Mouse (Mus musculus): ENCODE measurements at regions not wholly inside any gene's neighbourhood (a gene's known extent, or its start where the extent isn't known, plus 50 kb on each side); places are given as distances from the start of the nearest gene placed in this dataset.
A peak's percentile ranks its signal among the peaks of the same experiment; 100 is the strongest.

- no peak overlapping the region for H3K27ac ChIP-seq
- 77% methylated on average over 6 of the region's 6 CpGs for WGBS
- ATAC-seq (ENCODE audit: insufficient read depth, low FRiP score, low read depth): no peak
Measured at GRCm38 (mm10) chr1:64341596-64341995, 190.8 kb upstream of the Creb1 start.

GRCm38 (mm10) chr1:64338575-64338961 lies 193.9 kb upstream of the Creb1 start:
- H3K36me3 ChIP-seq: no peaks in the 10 kb centered on the region
- H3K9ac ChIP-seq: no peak overlapping the region
- H3K4me1 ChIP-seq: no peaks in the 10 kb centered on the region
- no peaks in the 10 kb centered on the region for H3K9me3 ChIP-seq
- no peaks in the 10 kb centered on the region for H3K27me3 ChIP-seq (replicated peaks)
- WGBS: 37% methylated on average over 9 of the region's 9 CpGs
- H3K4me3 ChIP-seq (replicated peaks): no peak overlapping the region
- no peak overlapping the region; the same call in 1 of the 2 replicates for H3K4me2 ChIP-seq
- no peak overlapping the region for H3K27ac ChIP-seq
- ATAC-seq (ENCODE audit: insufficient read depth, low FRiP score, low read depth): no peak

More at GRCm38 (mm10) chr1:64341596-64341995, 190.8 kb upstream of the Creb1 start:
- no peaks in the 10 kb centered on the region for H3K9me3 ChIP-seq
- H3K4me1 ChIP-seq: no peaks in the 10 kb centered on the region
- no peaks in the 10 kb centered on the region for H3K36me3 ChIP-seq
- no peak overlapping the region for H3K9ac ChIP-seq
- H3K27me3 ChIP-seq (replicated peaks): no peaks in the 10 kb centered on the region
- no peak overlapping the region for H3K4me3 ChIP-seq (replicated peaks)
- no peak overlapping the region for H3K4me2 ChIP-seq

- WGBS: 60% methylated on average over 25 of the region's 25 CpGs
- H3K27me3 ChIP-seq (replicated peaks): no peaks in the 10 kb centered on the region
- H3K36me3 ChIP-seq: no peaks in the 10 kb centered on the region
- H3K9me3 ChIP-seq: no peaks in the 10 kb centered on the region
- H3K27ac ChIP-seq: no peak overlapping the region
- no peak for ATAC-seq (ENCODE audit: insufficient read depth, low FRiP score, low read depth)
- H3K4me3 ChIP-seq (replicated peaks): no peak overlapping the region
- H3K4me2 ChIP-seq: no peak overlapping the region; the same call in 1 of the 2 replicates
- H3K4me1 ChIP-seq: no peaks in the 10 kb centered on the region
- H3K9ac ChIP-seq: no peak overlapping the region
Measured at GRCm38 (mm10) chr1:64337619-64338574, 194.5 kb upstream of the Creb1 start.

GRCm38 (mm10) chr1:64331566-64331965 lies 200.9 kb upstream of the Creb1 start:
- 80% methylated on average over 2 of the region's 2 CpGs for WGBS

DNA sequence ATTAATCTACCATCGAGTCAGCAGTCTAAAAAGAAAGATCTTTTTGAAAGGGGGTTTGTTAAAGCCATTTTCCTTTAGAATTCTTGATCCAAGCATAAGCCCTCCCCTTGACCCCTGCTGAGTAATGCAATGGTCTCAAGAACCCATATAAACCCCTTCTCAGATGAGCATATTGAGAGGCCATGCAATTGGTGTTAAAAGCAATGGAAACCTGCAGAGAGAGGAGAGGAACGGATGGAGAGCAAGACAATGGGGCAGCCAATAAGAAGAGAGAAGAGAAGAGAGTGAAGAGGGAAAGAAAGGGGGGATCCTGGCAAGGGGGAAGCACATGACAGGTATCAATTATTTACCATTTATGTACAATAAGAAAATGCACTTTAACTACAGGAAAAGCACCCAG lies 201.7 kb upstream of the Creb1 start:
- Histone ChIP-seq H3K4me2 (no peak overlapping the region), H3K9ac (no peak overlapping the region), H3K36me3 (no peaks in the 10 kb centered on the region), H3K27ac (no peak overlapping the region), H3K9me3 (no peaks in the 10 kb centered on the region), H3K4me3 (replicated peaks) (no peak overlapping the region), H3K4me1 (no peaks in the 10 kb centered on the region), H3K27me3 (replicated peaks) (no peaks in the 10 kb centered on the region)
- WGBS: 69% methylated on average over 2 of the region's 2 CpGs
- ATAC-seq (ENCODE audit: insufficient read depth, low FRiP score, low read depth): no peak

More at GRCm38 (mm10) chr1:64331566-64331965, 200.9 kb upstream of the Creb1 start:
- H3K4me1 ChIP-seq: no peaks in the 10 kb centered on the region
- ATAC-seq (ENCODE audit: insufficient read depth, low FRiP score, low read depth): no peak
- no peaks in the 10 kb centered on the region for H3K27me3 ChIP-seq (replicated peaks)
- H3K4me2 ChIP-seq: no peak overlapping the region
- no peak overlapping the region for H3K27ac ChIP-seq
- H3K9me3 ChIP-seq: no peaks in the 10 kb centered on the region
- no peak overlapping the region for H3K4me3 ChIP-seq (replicated peaks)
- H3K36me3 ChIP-seq: no peaks in the 10 kb centered on the region
- H3K9ac ChIP-seq: no peak overlapping the region

GRCm38 (mm10) chr1:64322197-64322596 lies 200.1 kb upstream of the Klf7 start:
- ATAC-seq (ENCODE audit: insufficient read depth, low FRiP score, low read depth): no peak
- no peaks in the 10 kb centered on the region for H3K36me3 ChIP-seq
- no peak overlapping the region for H3K9ac ChIP-seq
- H3K4me1 ChIP-seq: no peaks in the 10 kb centered on the region
- 81% methylated on average over 4 of the region's 4 CpGs for WGBS
- H3K4me3 ChIP-seq (replicated peaks): no peak overlapping the region
- H3K27ac ChIP-seq: no peak overlapping the region
- H3K4me2 ChIP-seq: no peak overlapping the region
- no peaks in the 10 kb centered on the region for H3K9me3 ChIP-seq
- no peaks in the 10 kb centered on the region for H3K27me3 ChIP-seq (replicated peaks)

GRCm38 (mm10) chr1:64319155-64319582 lies 197.1 kb upstream of the Klf7 start:
- Histone ChIP-seq H3K4me1 (no peaks in the 10 kb centered on the region), H3K9ac (no peak overlapping the region), H3K9me3 (no peaks in the 10 kb centered on the region), H3K27ac (no peak overlapping the region), H3K4me2 (no peak overlapping the region), H3K36me3 (no peaks in the 10 kb centered on the region), H3K4me3 (replicated peaks) (no peak overlapping the region), H3K27me3 (replicated peaks) (no peaks in the 10 kb centered on the region)
- ATAC-seq (ENCODE audit: insufficient read depth, low FRiP score, low read depth): no peak
- 65% methylated on average over 3 of the region's 3 CpGs for WGBS

GRCm38 (mm10) chr1:64318440-64319154 lies 196.5 kb upstream of the Klf7 start:
- H3K9ac ChIP-seq: no peak overlapping the region
- H3K36me3 ChIP-seq: no peaks in the 10 kb centered on the region
- no peaks in the 10 kb centered on the region for H3K4me1 ChIP-seq
- ATAC-seq (ENCODE audit: insufficient read depth, low FRiP score, low read depth): no peak
- no peaks in the 10 kb centered on the region for H3K27me3 ChIP-seq (replicated peaks)
- H3K27ac ChIP-seq: no peak overlapping the region
- H3K4me3 ChIP-seq (replicated peaks): no peak overlapping the region
- WGBS: 70% methylated on average over 8 of the region's 8 CpGs
- H3K4me2 ChIP-seq: no peak overlapping the region
- H3K9me3 ChIP-seq: no peaks in the 10 kb centered on the region

- H3K36me3 ChIP-seq: no peaks in the 10 kb centered on the region
- no peaks in the 10 kb centered on the region for H3K27me3 ChIP-seq (replicated peaks)
- H3K27ac ChIP-seq: no peak overlapping the region
- H3K4me2 ChIP-seq: no peak overlapping the region
- 69% methylated on average over 5 of the region's 5 CpGs for WGBS
- no peaks in the 10 kb centered on the region for H3K9me3 ChIP-seq
- no peaks in the 10 kb centered on the region for H3K4me1 ChIP-seq
- H3K4me3 ChIP-seq (replicated peaks): no peak overlapping the region
- ATAC-seq (ENCODE audit: insufficient read depth, low FRiP score, low read depth): no peak
- no peak overlapping the region for H3K9ac ChIP-seq
Measured at GRCm38 (mm10) chr1:64317032-64317636, 195.1 kb upstream of the Klf7 start.

GRCm38 (mm10) chr1:64311371-64311770 lies 189.3 kb upstream of the Klf7 start:
- no peak overlapping the region for H3K4me2 ChIP-seq
- no peak for ATAC-seq (ENCODE audit: insufficient read depth, low FRiP score, low read depth)
- no peaks in the 10 kb centered on the region for H3K4me1 ChIP-seq
- H3K9ac ChIP-seq: no peak overlapping the region
- H3K4me3 ChIP-seq (replicated peaks): no peak overlapping the region
- no peaks in the 10 kb centered on the region for H3K27me3 ChIP-seq (replicated peaks)
- H3K36me3 ChIP-seq: no peaks in the 10 kb centered on the region
- H3K27ac ChIP-seq: no peak overlapping the region
- WGBS: 36% methylated on average over 3 of the region's 3 CpGs
- H3K9me3 ChIP-seq: no peaks in the 10 kb centered on the region

DNA sequence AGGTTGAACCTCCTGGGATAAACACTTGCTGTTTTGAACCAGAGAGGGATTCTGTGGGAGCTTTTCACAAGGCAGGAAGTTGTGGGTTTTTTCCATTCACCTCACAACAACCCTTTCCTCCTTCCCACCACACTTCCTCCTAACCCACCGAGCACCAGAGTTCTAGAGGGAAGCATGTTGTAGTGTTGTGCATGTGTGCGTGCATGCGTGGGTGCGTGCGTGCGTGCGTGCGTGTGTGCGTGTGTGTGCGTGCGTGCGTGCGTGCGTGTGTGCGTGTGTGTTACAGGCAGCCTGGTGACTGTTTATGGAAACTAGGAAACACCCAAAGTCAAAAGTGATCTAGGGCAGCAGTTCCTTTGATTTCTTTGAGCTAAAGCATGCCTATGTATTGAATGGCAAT lies 186.5 kb upstream of the Klf7 start:
- H3K27me3 ChIP-seq (replicated peaks): no peaks in the 10 kb centered on the region
- H3K27ac ChIP-seq: no peak overlapping the region
- no peaks in the 10 kb centered on the region for H3K9me3 ChIP-seq
- ATAC-seq (ENCODE audit: insufficient read depth, low FRiP score, low read depth): no peak
- no peak overlapping the region for H3K4me3 ChIP-seq (replicated peaks)
- H3K9ac ChIP-seq: no peak overlapping the region
- no peaks in the 10 kb centered on the region for H3K36me3 ChIP-seq
- 81% methylated on average over 15 of the region's 15 CpGs for WGBS
- 0 out of 2 replicates have a peak overlapping the region, but pooled peaks have one; percentile 17 for H3K4me2 ChIP-seq
- H3K4me1 ChIP-seq: peaks cover 12% of the 10 kb centered on the region

DNA sequence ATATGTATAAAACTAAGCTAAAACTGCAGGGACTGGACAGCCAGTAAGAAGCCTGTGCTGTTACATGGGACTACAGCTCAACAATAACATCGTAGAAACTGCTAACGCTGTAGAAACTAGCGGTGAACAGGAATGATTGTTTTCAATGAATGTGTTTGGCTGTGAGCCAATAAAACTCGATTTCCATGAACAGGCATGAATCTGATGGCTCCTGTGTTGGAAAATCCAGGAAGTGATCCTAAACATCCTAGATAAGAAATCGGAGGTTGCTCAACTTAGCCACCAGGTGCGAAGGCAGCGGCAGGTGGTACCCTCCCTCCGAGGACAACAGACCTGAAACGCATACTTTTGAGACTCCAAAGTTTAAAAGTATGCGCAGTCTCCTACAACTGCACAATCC lies 186.0 kb upstream of the Klf7 start:
- Histone ChIP-seq H3K4me2 (0 out of 2 replicates have a peak overlapping the region, but pooled peaks have one; percentile 17), H3K4me1 (peaks cover 12% of the 10 kb centered on the region), H3K27me3 (replicated peaks) (no peaks in the 10 kb centered on the region), H3K27ac (no peak overlapping the region), H3K4me3 (replicated peaks) (no peak overlapping the region), H3K9ac (no peak overlapping the region), H3K36me3 (no peaks in the 10 kb centered on the region), H3K9me3 (no peaks in the 10 kb centered on the region)
- 34% methylated on average over 10 of the region's 10 CpGs for WGBS
- no peak for ATAC-seq (ENCODE audit: insufficient read depth, low FRiP score, low read depth)
